Mouse (Mus musculus) frontal cortex, adult 2 months (tissue): ENCODE measurements around the gene Prmt1. TPM values are rescaled to one million over a fixed set of nuclear protein-coding genes. Genes with fewer than 3 reads are reported as not detected.
A peak's percentile ranks its signal among the peaks of the same experiment; 100 is the strongest.

Experiments used
- DNase-seq, 2 experiments: peaks; one replicate each; pipeline ENCODE4 v3.0.0; 2022; ENCODE audit warnings: low spot score in 1 of 2; ENCODE audit errors: extremely low spot score in 1 of 2
- polyA plus RNA-seq: library from polyadenylated mRNA; depleted of rRNA; stranded (reverse); fragments of >200 nt; gene quantifications from 2 replicates; pipeline ENCODE4 v1.2.3, GENCODE M21; 2012

Gene Prmt1
- polyA plus RNA-seq, 1 experiment = 232 TPM

- DNase-seq = no peak
Observed at GRCm38 (mm10) chr7:45013366-45014095, 27.2 kb upstream of the Prmt1 start.

GRCm38 (mm10) chr7:45012824-45013223 is 26.5 kb upstream of the Prmt1 start:
- DNase-seq = no peak

- no peak for DNase-seq
Observed at GRCm38 (mm10) chr7:45012011-45012410, 25.6 kb upstream of the Prmt1 start.

- no peak for DNase-seq
Observed at GRCm38 (mm10) chr7:45008411-45008810, 22.0 kb upstream of the Prmt1 start.

DNA sequence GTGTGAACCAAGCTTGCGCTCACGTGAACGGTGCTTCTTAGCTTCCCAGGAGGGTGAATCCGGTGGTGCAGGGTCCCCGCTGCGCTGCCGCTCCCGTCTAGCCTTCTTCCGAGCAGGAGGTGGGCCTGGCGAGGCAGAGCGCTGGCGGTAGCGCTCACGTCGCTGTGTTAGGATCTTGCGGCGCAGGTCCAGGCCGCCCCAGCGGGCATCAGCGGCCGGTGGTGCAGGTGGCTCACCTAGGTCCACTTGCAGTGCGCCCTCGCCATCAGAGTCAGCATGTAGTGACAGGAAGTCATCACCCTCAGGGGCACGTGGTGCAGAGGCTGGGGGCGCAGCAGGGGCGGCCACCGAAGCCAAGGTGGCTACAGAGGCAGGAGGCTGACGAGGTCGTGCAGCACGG is 21.5 kb upstream of the Prmt1 start:
- no peak for DNase-seq

DNA sequence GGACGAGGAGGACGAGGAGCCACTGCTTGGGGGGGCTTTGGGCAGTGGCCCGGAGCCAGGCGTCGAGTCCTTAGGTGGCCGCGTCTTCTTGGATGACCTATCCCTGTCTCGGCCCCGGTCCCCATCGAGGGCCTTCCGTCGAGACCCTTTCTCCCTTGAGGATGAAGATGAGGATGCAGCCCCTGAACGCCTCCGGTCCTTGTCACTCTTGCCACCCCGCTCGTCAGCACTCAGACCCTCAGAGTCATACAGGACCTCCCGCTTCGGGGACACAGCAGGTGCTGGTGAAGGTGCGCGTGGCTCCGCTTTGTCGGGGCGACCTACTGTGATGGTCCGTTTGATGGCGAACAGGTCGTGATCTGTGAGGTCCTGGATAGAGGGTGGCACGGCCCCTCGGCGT is 20.8 kb upstream of the Prmt1 start:
- DNase-seq = no peak

- no peak for DNase-seq
Observed at GRCm38 (mm10) chr7:45006503-45006902, 20.1 kb upstream of the Prmt1 start.

- DNase-seq = no peak
Observed at GRCm38 (mm10) chr7:45005321-45005992, 19.1 kb upstream of the Prmt1 start.

DNA sequence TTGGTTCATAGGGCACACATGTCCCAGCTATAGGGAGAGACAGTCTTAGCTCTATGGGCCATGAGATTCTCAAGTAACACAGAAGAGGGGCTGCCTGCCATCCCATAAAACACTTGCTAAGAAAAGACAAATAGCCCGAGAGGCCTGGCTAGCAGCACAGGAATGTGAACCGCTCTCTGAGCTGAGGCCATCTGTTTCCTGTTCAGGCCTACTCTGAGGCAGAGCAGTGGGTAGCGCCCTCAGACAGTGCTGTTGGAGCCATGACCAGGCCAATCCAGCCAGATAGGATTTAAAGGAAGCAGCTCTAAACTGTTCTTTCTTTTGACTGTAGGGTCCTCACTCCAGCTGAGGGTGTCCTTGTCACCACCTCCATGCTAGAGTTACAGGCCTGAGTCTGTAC is 18.2 kb upstream of the Prmt1 start:
- no peak for DNase-seq

GRCm38 (mm10) chr7:45002440-45002839 is 16.1 kb upstream of the Prmt1 start:
- DNase-seq = no peak

GRCm38 (mm10) chr7:45000539-45001114 is 14.3 kb upstream of the Prmt1 start:
- DNase-seq = no peak

DNA sequence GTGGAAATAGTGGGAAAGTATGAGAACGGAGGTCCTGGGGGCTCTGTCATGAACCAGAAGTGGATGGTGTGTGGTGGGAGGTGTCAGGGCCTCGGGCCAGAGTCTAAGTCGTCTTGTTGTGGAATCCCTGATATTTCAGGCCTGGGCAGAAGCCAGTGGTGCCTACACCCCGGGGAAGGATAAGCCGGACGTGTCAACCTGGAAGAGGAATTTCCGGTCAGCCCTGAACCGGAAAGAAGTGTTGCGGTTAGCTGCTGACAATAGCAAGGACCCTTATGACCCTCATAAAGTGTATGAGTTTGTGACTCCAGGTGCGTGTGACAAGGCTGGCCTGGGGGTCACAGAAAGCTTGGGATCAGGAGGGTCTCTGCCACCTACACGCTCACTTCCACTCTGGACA is 13.4 kb upstream of the Prmt1 start:
- no peak for DNase-seq

GRCm38 (mm10) chr7:44998501-44998955 is 12.2 kb upstream of the Prmt1 start, which contains the start of gene Bcl2l12:
Gene Bcl2l12, minus strand, starts transcription at chr7:44998712.
- no peak for DNase-seq

DNA sequence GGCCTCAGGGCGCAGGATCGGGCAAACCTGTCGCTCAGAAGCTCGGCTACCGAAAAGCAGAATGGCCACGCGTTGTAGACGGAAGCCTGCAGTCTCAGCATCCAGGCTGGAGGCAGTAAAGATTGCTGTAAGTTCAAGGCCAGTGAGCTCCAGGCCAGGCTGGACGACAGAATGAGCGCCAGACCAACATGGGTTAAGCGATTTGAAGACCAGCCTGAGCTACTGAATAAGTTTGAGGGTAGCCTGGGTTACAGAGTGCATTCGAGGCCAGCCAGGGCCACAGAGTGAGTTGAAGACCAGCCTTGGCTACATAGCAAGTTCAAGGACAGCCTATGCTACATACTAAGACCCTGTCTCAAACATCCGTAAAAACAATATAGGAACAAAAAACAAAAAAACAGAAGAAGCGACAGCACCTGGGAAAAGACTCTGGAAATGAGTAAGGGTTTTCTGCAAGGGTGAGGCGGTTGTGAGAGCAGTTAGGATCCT is 11.6 kb upstream of the Prmt1 start:
- no peak for DNase-seq

DNA sequence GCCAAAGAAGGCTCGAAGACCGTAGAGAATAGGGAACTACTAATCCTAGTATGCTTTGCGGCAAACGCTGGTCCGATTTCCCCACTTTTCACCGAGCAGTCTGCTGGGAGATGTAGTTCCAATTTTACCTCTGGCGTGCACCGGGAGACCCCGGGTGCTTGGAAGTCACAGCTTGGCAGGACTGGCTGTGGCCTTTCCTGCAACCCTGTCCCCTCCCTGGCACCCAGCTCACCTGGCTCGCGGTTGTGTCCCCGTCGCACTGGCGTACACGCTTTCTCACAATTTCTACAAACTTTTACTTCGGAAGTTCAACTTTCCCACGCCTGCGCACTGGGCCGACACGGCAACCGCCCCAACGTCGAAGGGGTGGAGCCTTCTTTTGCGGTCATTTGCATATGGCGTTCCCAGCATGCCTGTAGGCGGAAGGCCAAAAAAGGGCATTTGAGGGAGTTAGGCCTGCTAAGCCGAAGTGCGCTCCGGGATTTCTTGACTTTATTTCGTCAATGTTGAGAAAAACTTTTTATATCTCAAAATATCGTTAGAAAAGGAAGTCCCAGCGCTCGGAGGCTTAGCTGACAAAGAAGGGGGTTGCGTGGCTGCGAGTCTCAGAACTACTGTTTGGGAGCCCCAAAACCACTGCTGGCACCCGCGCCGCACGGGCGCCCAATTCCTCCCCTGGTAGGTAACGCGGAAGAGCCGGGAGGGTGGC is 11.0 kb upstream of the Prmt1 start, which contains the start of gene Irf3:
Irf3 (plus strand) TSS at position 418 of the 709 bp plus-strand sequence.
- DNase-seq = peak; percentile 90 to 98

GRCm38 (mm10) chr7:44996672-44997071 is 10.3 kb upstream of the Prmt1 start:
- no peak for DNase-seq

- DNase-seq = no peak
Observed at GRCm38 (mm10) chr7:44986879-44987718, 731 bp upstream of the Prmt1 start.

GRCm38 (mm10) chr7:44985595-44986191 is 675 bp downstream of the Prmt1 start:
- DNase-seq = peak in 1 of 2 experiments; percentile 48

- DNase-seq = no peak
Observed at GRCm38 (mm10) chr7:44984833-44985164, 1.6 kb downstream of the Prmt1 start.
